Mouse (Mus musculus) kidney, embryonic 16.5 days (tissue): ENCODE data around the gene Psmc3. TPM values are rescaled to one million over a fixed set of nuclear protein-coding genes. Genes with fewer than 3 reads are reported as not detected.

ENCODE experiments used
- ATAC-seq: fragments of 200-750 bp; cut with Nextera tagmentation; 2 replicates; pipeline ENCODE4 v1.8.0; 2017; ENCODE audit warnings: moderate TSS enrichment; ENCODE audit not compliant: low FRiP score, low TSS enrichment
- H3K27ac ChIP-seq: fragments of 300-500 bp; sonication (generic); 2 replicates; pipeline ENCODE4 v1.5.1; 2014; ENCODE audit warnings: low read length
- H3K27me3 ChIP-seq: fragments of 300-500 bp; sonication (generic); 2 replicates; pipeline ENCODE4 v1.6.1; 2014; ENCODE audit warnings: low read length, control low read depth, mixed read lengths; ENCODE audit not compliant: insufficient read depth
- H3K36me3 ChIP-seq: fragments of 300-500 bp; sonication (generic); 2 replicates; pipeline ENCODE4 v1.6.1; 2014; ENCODE audit warnings: low read length, control low read depth, mixed read lengths; ENCODE audit not compliant: insufficient read depth
- H3K4me1 ChIP-seq: fragments of 300-500 bp; sonication (generic); 2 replicates; pipeline ENCODE4 v1.6.1; 2014; ENCODE audit warnings: low read length, control low read depth, mixed read lengths; ENCODE audit not compliant: insufficient read depth
- H3K4me2 ChIP-seq: fragments of 300-500 bp; sonication (generic); replicated peaks from 2 replicates; pipeline ENCODE4 v1.6.1; 2014; ENCODE audit warnings: low read depth, low read length
- H3K4me3 ChIP-seq: fragments of 300-500 bp; sonication (generic); 2 replicates; pipeline ENCODE4 v1.5.1; 2014; ENCODE audit warnings: mild to moderate bottlenecking, low read length
- H3K9ac ChIP-seq: fragments of 300-500 bp; sonication (generic); replicated peaks from 2 replicates; pipeline ENCODE4 v1.6.1; 2014; ENCODE audit warnings: low read length
- H3K9me3 ChIP-seq: fragments of 300-500 bp; sonication (generic); 2 replicates; pipeline ENCODE4 v1.6.1; 2016; ENCODE audit warnings: low read length, control low read depth
- WGBS: fragments of 180-500 bp; shearing (Covaris S2); extraction: QIAGEN DNeasy Blood & Tissue Kit; methylation state at CpG from one replicate; pipeline ENCODE4 v1.1.7; 2014; 5-methylcytosine and 5-hydroxymethylcytosine counted together
- polyA plus RNA-seq: library from polyadenylated mRNA; unstranded; fragments of >200 nt; fragmentation: Nextera tagmentation; extraction: Ambion mirVana; gene quantifications from 2 replicates; pipeline ENCODE4 v1.2.1, GENCODE M21; 2015

Psmc3 gene
- polyA plus RNA-seq, 1 experiment from 2014 or later = 357 TPM

DNA sequence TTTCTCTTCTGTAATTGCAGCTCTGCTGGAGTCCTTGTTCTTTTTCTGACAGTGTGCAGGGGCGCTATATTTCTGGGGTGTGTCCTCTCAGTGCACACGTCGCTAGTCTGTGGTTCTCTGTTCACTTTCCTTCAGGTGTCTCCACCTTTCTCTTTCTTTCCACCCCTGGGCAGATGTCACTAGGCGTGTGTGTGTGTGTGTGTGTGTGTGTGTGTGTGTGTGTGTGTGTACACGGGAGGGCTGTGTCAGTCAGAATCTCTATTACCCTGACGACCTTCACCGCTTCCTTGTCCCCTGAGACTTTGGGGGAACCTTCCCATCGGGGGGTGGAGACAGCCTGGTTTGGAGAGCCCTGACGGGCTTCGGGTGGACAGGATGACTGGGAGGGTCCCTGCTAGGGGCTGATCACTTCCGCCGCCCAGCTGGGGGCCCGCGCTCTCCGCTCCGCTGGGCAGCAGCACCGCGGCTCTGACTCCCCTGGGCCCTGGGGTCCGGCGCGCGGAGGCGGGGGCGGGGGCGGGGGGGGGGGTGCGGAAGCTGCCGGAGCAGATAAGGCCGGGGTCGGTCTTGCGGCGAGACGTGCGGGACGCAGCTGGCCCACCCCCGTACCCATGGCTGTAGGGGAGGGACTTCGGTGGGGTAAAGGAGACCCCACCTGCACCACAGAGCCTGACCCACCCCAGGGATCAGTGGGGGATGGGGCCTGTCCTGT is 24.7 kb downstream of the Psmc3 start:
- Histone ChIP-seq H3K27me3 (no peaks in the 10 kb centered on the region), H3K27ac (no peak overlapping the region), H3K9ac (peak overlapping the region; percentile 71), H3K9me3 (no peaks in the 10 kb centered on the region), H3K4me1 (peaks cover 4% of the 10 kb centered on the region; the same call in 1 of the 2 replicates), H3K4me2 (peak overlapping the region; percentile 86), H3K4me3 (peak overlapping the region; percentile 55), H3K36me3 (no peaks in the 10 kb centered on the region)
- ATAC-seq = peak; percentile 90
- WGBS = under 1% methylated on average over 34 of the region's 36 CpGs

DNA sequence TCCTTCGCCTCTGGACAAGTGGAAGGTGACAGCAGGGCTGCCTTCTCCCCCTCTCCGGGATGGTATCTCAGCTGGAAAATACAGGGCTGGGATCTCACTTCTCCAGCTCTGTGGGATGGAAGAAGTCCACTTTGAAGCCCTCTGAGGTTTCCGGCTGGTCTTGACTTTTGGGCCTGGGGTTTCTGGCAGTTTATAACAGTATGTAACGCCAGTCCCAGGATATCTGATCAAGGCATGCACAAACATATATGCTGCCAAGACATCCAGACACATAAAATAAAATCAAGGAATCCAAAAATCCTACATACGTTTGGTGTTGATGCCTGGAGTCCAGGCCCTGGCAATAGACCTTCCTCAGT is 25.2 kb downstream of the Psmc3 start:
- no peaks in the 10 kb centered on the region for H3K36me3 ChIP-seq
- H3K9me3 ChIP-seq = no peaks in the 10 kb centered on the region
- H3K27ac ChIP-seq = no peak overlapping the region
- H3K4me2 ChIP-seq = peak overlapping the region; percentile 86
- WGBS = 21% methylated on average over 5 of the region's 5 CpGs
- ATAC-seq = no peak
- peaks cover 4% of the 10 kb centered on the region; the same call in 1 of the 2 replicates for H3K4me1 ChIP-seq
- H3K4me3 ChIP-seq = peak overlapping the region; percentile 55
- H3K9ac ChIP-seq = peak overlapping the region; percentile 71
- H3K27me3 ChIP-seq = no peaks in the 10 kb centered on the region

DNA sequence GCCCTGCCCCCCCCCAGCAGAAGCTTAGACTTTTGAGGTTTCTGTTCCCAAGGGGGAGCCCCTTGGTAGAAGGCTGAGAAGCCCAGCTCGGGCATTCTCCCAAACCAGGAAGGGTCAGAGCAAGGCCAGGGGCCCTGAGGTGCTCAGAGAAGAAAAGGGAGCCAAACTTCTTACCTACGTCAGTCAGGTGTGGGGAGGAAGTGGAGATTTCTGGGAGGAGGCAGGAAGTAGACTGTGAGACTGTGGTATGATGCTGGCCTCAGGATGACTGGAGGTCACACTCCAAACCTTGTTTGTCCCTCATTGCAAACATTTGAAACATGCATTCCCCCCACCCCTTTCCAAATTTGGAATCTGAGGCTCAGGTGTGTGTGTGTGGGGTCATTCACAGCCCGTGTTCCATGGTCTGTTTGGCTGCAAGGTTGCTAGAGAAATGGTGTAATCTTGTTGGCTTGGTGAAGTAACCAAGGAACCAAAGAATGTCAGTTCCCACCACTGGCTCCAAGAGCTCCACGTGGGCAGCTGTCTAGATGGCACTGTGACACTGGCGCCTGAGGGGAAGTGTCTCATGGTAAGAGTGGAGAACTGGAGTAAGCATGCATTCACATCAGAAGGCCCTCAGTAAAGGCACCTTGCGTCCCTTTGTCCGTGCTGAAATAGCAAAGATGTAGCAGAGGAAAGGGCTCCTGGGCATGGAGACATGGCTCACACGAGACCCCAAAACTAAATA is 27.1 kb downstream of the Psmc3 start:
- Histone ChIP-seq H3K36me3 (no peaks in the 10 kb centered on the region), H3K4me3 (no peak overlapping the region), H3K4me2 (no peak overlapping the region), H3K9me3 (no peaks in the 10 kb centered on the region), H3K27me3 (no peaks in the 10 kb centered on the region), H3K27ac (no peak overlapping the region), H3K4me1 (peaks cover 4% of the 10 kb centered on the region; the same call in 1 of the 2 replicates), H3K9ac (no peak overlapping the region)
- 82% methylated on average over 8 of the region's 8 CpGs for WGBS
- ATAC-seq = no peak

DNA sequence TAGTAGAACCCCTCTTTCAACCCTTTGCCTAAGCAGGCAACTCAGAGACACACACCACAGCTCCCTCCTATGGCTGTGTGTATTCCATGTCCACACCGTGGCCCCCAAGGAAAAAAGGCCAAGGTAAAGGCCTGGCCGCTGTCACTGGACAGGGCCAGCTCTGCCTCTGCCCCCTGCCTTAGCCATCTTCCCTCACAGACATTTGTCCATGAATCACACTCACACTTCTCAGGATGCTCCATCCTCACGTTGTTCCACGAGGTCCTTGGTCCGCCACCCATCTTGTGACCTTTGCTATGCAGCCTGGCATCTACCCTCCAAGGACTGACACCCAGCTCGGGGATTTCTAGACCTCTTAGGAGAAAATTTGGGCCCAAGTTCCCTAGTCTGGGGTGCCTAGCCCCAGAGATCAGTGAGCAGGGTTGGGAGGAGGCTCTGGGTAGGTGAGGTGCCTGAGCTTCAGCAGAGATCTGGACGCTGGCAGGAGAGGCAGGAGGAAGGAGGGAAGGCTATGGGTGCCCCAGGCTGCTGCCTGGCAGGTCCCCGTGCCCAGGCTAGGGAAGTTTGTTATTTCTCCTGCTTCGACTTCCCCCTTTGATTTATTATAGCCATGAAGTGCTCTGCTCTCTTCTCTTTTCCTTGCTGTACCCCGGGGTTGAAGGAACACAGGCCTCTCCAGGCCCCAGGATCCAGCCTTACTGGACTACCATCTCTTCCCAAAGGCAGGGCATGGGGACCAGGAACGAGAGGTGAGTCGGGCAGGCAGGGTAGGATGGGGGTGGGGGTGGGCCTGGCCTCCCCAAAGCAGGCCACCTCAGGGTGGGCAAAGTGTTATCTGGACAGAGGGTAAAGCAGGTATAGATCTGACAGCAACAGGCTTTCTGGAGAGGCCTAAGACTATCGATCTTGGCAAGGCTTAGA is 28.2 kb downstream of the Psmc3 start, which contains the start of gene Spi1:
Gene Spi1, plus strand, starts transcription at position 616 of the 921 bp plus-strand sequence.
- Histone ChIP-seq H3K4me2 (no peak within 1 kb of the TSS), H3K27ac (no peak within 1 kb of the TSS), H3K4me3 (no peak within 1 kb of the TSS), H3K9me3 (no peaks in the 10 kb centered on the region), H3K36me3 (no peaks in the 10 kb centered on the region), H3K27me3 (no peaks in the 10 kb centered on the region), H3K4me1 (peaks cover 4% of the 10 kb centered on the region; the same call in 1 of the 2 replicates), H3K9ac (0 out of 2 replicates have a peak within 1 kb of the TSS, but pooled peaks have one; percentile 2)
- ATAC-seq = no peak
- 66% methylated on average over 13 of the region's 13 CpGs for WGBS

DNA sequence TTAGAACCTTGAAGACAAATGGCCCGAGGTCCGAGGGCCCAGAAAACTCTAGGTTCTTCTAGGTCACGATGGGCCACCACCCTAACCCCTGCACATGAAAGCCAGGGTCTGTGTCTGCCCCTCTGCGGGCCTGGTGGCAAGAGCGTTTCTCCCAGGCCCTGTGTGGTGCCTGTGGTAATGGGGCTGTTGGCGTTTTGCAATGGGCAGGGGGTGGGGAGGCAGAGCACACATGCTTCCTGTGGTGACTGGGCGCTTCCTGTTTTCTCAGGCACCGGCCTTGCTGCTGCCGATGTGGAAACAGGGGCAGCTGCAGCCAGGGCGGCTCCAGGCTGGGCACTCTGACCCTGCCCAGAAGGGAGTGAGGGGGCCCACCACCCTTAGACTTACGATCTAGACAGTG is 29.0 kb downstream of the Psmc3 start:
- H3K27ac ChIP-seq = no peak overlapping the region
- H3K9ac ChIP-seq = 0 out of 2 replicates have a peak overlapping the region, but pooled peaks have one; percentile 2
- H3K36me3 ChIP-seq = no peaks in the 10 kb centered on the region
- no peak overlapping the region for H3K4me2 ChIP-seq
- H3K4me3 ChIP-seq = no peak overlapping the region
- ATAC-seq = peak; percentile 22
- H3K27me3 ChIP-seq = no peaks in the 10 kb centered on the region
- peaks cover 4% of the 10 kb centered on the region; the same call in 1 of the 2 replicates for H3K4me1 ChIP-seq
- WGBS = 56% methylated on average over 11 of the region's 11 CpGs
- H3K9me3 ChIP-seq = no peaks in the 10 kb centered on the region

DNA sequence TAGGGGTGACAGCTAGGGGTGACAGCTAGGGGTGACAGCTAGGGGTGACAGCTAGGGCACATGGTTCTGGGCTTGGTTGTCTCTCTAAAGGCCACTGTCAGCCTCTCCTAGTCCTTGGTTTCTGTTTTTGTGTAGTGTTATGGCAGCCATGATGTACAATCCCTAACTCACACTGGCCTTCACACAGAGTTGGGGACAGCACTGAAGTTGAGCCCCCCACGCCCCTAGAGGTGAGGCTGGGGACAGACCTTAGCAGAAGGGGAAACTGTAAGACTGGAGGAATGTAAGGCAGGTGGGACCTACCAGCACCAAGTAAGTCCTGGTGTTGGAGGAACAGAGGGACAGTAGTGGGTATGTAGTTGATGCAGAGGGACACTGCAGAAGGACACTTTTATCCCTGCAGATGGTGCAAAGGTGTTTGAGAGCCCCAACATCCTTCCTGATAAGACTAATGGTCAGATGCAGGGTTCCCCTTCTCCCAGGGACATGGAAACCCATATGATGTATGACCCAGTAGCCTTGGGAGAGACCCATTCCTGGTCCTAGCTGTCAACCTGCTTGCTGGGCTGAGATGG is 29.6 kb downstream of the Psmc3 start:
- H3K4me2 ChIP-seq = no peak overlapping the region
- ATAC-seq = no peak
- H3K9ac ChIP-seq = no peak overlapping the region
- no peak overlapping the region for H3K4me3 ChIP-seq
- H3K36me3 ChIP-seq = no peaks in the 10 kb centered on the region
- H3K9me3 ChIP-seq = no peaks in the 10 kb centered on the region
- H3K27ac ChIP-seq = no peak overlapping the region
- H3K27me3 ChIP-seq = no peaks in the 10 kb centered on the region
- WGBS = 77% methylated on average over 1 of the region's 1 CpGs
- peaks cover 4% of the 10 kb centered on the region; the same call in 1 of the 2 replicates for H3K4me1 ChIP-seq

DNA sequence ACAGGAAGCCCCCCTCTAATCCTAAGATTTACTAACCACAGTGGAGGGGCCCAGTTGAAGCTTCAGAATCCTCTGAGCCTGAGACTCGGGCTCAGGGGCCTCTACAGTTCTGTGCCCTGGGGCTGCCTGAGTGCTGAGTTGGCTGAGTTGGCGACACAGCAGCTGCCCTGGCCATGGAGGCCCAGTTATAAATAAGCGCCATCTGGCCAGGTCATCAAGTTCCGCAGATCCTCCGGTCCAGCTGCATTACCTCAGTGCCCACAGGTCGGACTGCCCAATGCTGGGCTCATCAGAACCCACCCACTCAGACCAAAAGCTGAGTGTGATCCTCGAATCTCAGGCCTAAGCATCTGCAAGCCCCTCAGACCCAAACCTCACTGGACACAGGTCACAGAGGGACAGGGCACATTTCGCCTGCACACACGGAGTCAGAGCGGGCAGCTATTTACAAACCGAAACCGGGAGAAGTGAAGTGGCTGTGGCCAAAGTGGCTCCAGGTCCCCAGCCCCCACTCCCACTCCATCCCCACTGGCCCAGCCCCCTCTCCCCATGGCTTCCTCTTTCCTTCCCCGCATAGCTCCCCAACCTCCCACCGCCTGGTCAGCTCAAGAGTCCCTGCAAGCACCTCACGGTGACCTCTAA is 30.5 kb downstream of the Psmc3 start:
- WGBS = 74% methylated on average over 15 of the region's 15 CpGs
- no peaks in the 10 kb centered on the region for H3K9me3 ChIP-seq
- no peak overlapping the region for H3K4me3 ChIP-seq
- H3K36me3 ChIP-seq = no peaks in the 10 kb centered on the region
- H3K27ac ChIP-seq = no peak overlapping the region
- H3K9ac ChIP-seq = no peak overlapping the region
- no peaks in the 10 kb centered on the region for H3K4me1 ChIP-seq
- ATAC-seq = no peak
- no peaks in the 10 kb centered on the region for H3K27me3 ChIP-seq
- H3K4me2 ChIP-seq = no peak overlapping the region

DNA sequence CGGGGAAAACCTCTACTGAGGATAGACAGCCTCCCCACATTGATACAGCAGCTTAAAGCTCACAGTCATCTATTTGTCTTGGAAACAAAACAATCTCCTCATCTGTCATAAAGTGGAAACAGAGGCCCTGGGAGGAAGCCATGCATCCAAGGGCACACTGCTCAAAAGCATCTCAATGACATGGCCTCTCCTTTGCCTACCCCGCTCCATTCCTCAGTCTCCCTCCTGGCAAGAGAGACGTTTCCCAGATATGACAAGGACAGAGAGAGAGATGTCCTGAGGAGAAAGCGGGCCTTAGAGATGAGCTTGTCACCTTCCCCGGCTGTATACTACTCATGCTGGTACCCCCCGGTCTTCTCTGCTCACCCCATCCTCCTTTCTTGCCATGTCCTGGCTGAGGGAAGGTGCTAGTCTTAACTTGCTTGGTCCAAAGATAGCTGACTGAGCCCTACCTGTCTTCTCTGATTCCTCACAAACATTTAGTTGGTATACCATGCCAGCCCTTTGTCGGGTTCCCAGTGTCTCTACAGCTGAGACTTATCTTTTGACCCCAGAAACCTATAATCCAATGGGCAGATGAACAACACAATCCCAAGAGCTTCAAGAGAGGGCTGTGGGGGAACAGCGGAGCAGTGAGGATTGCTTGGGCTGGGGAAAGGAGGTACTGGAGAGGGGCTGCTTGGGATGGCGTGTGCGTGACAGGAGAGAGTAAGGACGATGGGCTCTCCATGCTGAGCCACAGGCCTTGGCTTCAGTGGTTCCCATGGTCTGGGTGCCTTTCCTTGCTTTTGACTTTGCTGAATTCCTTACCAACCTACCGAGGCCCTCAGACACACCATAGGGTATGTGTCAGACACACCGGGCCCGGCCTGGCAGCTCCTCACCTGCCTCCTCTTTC is 31.9 kb downstream of the Psmc3 start:
- H3K4me1 ChIP-seq = no peaks in the 10 kb centered on the region
- no peaks in the 10 kb centered on the region for H3K27me3 ChIP-seq
- H3K36me3 ChIP-seq = no peaks in the 10 kb centered on the region
- 92% methylated on average over 14 of the region's 14 CpGs for WGBS
- 0 out of 2 replicates have a peak overlapping the region, but pooled peaks have one; percentile 4 for H3K9ac ChIP-seq
- H3K4me3 ChIP-seq = no peak overlapping the region
- ATAC-seq = no peak
- H3K9me3 ChIP-seq = no peaks in the 10 kb centered on the region
- H3K4me2 ChIP-seq = no peak overlapping the region
- H3K27ac ChIP-seq = no peak overlapping the region
